Mouse (Mus musculus) stomach, postnatal 0 days (tissue): Measurements from ENCODE around the gene Rimbp2.

Source experiments
- CTCF ChIP-seq: IDR thresholded peaks from 2 replicates; pipeline ENCODE4 v1.5.1; 2016; ENCODE audit warnings: antibody characterized with exemption, low read depth, mild to moderate bottlenecking, moderate library complexity
- EP300 ChIP-seq: optimal IDR thresholded peaks from 2 replicates; pipeline ENCODE3; 2016; ENCODE audit warnings: antibody characterized with exemption

GRCm38 (mm10) chr5:128951472-128951871 is 1.8 kb downstream of the Rimbp2 start:
- TF ChIP-seq CTCF, result no peak
- TF ChIP-seq EP300, result no peak
